Mouse (Mus musculus): ENCODE data around the gene Frs2.
A peak's percentile ranks its signal among the peaks of the same experiment; 100 is the strongest.
"Not testable (repeated sequence)": the region's sequence is repeated elsewhere in the genome, so short reads cannot be mapped to it uniquely, and the experiment has no call there.

Frs2 gene

DNA sequence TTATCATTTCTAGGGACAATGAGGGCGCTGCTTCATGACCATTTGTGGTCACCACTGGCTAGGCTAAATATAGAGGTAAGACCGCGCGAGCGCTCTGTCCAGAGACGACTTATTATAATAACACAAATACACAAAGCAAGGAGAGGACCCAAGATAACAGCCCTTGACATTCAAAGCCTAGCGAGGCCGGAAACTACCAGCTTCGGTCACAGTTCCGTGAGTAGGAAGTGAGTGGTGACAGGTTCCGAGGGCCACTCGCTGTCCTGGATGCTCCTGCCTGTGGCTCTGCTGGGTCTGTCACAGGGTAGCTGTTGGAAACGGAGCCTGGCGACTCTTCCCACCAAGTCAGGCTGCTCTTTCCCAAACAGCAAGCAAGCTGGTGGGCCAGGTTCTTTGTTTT is 106.0 kb downstream of the Frs2 start:
- no peak for DNase-seq

DNA sequence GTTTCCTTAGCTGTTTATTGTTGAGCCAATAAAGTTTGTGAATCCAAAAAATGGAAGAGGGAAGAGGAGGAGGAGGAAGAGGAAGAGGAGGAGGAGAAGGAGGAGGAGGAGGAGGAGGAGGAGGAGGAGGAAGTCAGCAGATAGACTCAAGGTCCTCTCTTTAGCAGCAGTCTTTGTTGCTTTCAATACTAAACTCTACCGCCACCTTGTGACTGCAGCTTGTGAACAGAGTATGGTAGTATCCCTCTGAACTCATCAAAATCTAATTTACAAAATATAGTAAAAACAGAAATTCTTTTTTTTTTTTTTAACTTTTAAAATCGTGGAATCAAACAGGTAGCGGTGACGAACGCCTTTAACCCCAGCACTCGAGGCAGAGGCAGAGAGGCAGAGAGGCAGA is 108.0 kb downstream of the Frs2 start:
- no peak for DNase-seq

GRCm38 (mm10) chr10:117033785-117034184 is 114.5 kb downstream of the Frs2 start:
- DNase-seq: peak; percentile 25 to 28

GRCm38 (mm10) chr10:117031160-117031559 is 117.2 kb downstream of the Frs2 start:
- DNase-seq: no peak

GRCm38 (mm10) chr10:117026176-117026575 is 122.2 kb downstream of the Frs2 start:
- DNase-seq: no peak

GRCm38 (mm10) chr10:117025776-117026175 is 122.6 kb downstream of the Frs2 start:
- DNase-seq: not testable (repeated sequence)

DNA sequence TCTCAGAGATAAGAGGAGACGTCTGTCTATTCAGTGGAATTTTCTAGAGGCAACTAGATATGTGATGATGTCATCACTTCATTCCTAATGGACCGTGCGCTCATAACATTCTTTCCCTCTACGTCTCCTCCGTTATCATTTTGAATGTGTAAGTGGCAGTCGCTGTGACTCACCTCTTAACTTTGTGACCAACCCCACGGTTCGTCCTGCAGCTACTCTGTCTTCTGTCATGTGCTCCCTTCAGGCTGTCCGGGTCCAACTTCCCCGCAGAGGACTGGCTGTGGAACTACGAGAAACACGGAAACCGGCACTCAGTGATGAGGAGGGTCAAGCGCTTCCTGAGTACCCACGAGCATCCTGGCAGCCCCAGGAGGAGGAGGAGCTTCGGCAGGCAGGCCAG is 124.6 kb downstream of the Frs2 start:
- no peak for DNase-seq

- no peak for DNase-seq
Measured at GRCm38 (mm10) chr10:117021020-117021754, 127.1 kb downstream of the Frs2 start.
